Mouse (Mus musculus) ES-Bruce4 (cell line): Measurements from ENCODE around the gene Ccr7. TPM values are rescaled to one million over a fixed set of nuclear protein-coding genes. Genes with fewer than 3 reads are reported as not detected.

Experiments used
- H3K27ac ChIP-seq: 2 replicates; pipeline ENCODE4 v1.5.1; 2012; ENCODE audit warnings: low read length, inconsistent platforms; ENCODE audit not compliant: insufficient read depth
- H3K27me3 ChIP-seq: 2 replicates; pipeline ENCODE4 v1.6.1; 2012; ENCODE audit warnings: mild to moderate bottlenecking, low read length, inconsistent platforms; ENCODE audit not compliant: control insufficient read depth, poor library complexity, insufficient read depth, severe bottlenecking
- H3K36me3 ChIP-seq: 2 replicates; pipeline ENCODE4 v1.6.1; 2012; ENCODE audit warnings: inconsistent platforms, mild to moderate bottlenecking, low read length, moderate library complexity; ENCODE audit not compliant: control insufficient read depth, poor library complexity, insufficient read depth, severe bottlenecking
- H3K4me1 ChIP-seq: one replicate; pipeline ENCODE4 v1.8.1; 2011; ENCODE audit warnings: low read length; ENCODE audit not compliant: control insufficient read depth, insufficient read depth
- H3K4me3 ChIP-seq: 2 replicates; pipeline ENCODE4 v1.5.1; 2011; ENCODE audit warnings: low read depth, mild to moderate bottlenecking, low read length
- H3K9ac ChIP-seq: 2 replicates; pipeline ENCODE4 v1.6.1; 2012; ENCODE audit warnings: low read depth, mild to moderate bottlenecking, inconsistent platforms; ENCODE audit not compliant: poor library complexity, severe bottlenecking
- H3K9me3 ChIP-seq: replicated peaks from 2 replicates; pipeline ENCODE4 v1.6.1; 2012; ENCODE audit warnings: mild to moderate bottlenecking, low read length, inconsistent platforms; ENCODE audit not compliant: control insufficient read depth, poor library complexity, insufficient read depth, severe bottlenecking
- CTCF ChIP-seq: IDR thresholded peaks from one replicate; pipeline ENCODE4 v1.8.1; 2011; ENCODE audit warnings: low read depth, low read length
- EP300 ChIP-seq: IDR thresholded peaks from 2 replicates; pipeline ENCODE4 v1.6.1; 2011; ENCODE audit warnings: low read depth, low read length; ENCODE audit not compliant: insufficient read depth
- POLR2A ChIP-seq: IDR thresholded peaks from one replicate; pipeline ENCODE4 v1.8.1; 2011; ENCODE audit warnings: low read length; ENCODE audit not compliant: insufficient read depth
- polyA plus RNA-seq: library from polyadenylated mRNA; stranded (reverse); fragments of >200 nt; gene quantifications from 2 replicates; pipeline ENCODE4 v1.2.4, GENCODE M21; 2011; ENCODE audit warnings: low read depth; ENCODE audit not compliant: missing spikeins, insufficient read depth, insufficient read length

The Ccr7 gene
- polyA plus RNA-seq, 1 experiment = not detected

GRCm38 (mm10) chr11:99169438-99169837, 14.6 kb upstream of the Ccr7 start:
- TF ChIP-seq POLR2A (no peak), EP300 (no peak), CTCF (no peak)
- H3K27me3 ChIP-seq = no peaks in the 10 kb centered on the region
- H3K27ac ChIP-seq = no peak overlapping the region
- H3K4me1 ChIP-seq = no peaks in the 10 kb centered on the region
- H3K4me3 ChIP-seq = no peak overlapping the region
- H3K9me3 ChIP-seq = no peaks in the 10 kb centered on the region
- no peak overlapping the region for H3K9ac ChIP-seq
- no peaks in the 10 kb centered on the region for H3K36me3 ChIP-seq

- H3K36me3 ChIP-seq = no peaks in the 10 kb centered on the region
- no peak overlapping the region for H3K27ac ChIP-seq
- no peaks in the 10 kb centered on the region for H3K9me3 ChIP-seq
- no peak overlapping the region for H3K9ac ChIP-seq
- TF ChIP-seq POLR2A (no peak), CTCF (no peak), EP300 (no peak)
- no peak overlapping the region for H3K4me3 ChIP-seq
- H3K4me1 ChIP-seq = no peaks in the 10 kb centered on the region
- no peaks in the 10 kb centered on the region for H3K27me3 ChIP-seq
These were observed 13.2 kb upstream of the Ccr7 start for GRCm38 (mm10) chr11:99168030-99168474.

GRCm38 (mm10) chr11:99167576-99167975, 12.7 kb upstream of the Ccr7 start:
- Histone ChIP-seq H3K9me3 (no peaks in the 10 kb centered on the region), H3K4me1 (no peaks in the 10 kb centered on the region), H3K36me3 (no peaks in the 10 kb centered on the region), H3K27ac (no peak overlapping the region), H3K27me3 (no peaks in the 10 kb centered on the region), H3K9ac (no peak overlapping the region), H3K4me3 (no peak overlapping the region)
- no peak for TF ChIP-seq POLR2A
- TF ChIP-seq CTCF = no peak
- no peak for TF ChIP-seq EP300

GRCm38 (mm10) chr11:99166241-99166640, 11.4 kb upstream of the Ccr7 start:
- TF ChIP-seq CTCF (no peak), EP300 (no peak)
- Histone ChIP-seq H3K4me1 (no peaks in the 10 kb centered on the region), H3K9me3 (no peaks in the 10 kb centered on the region), H3K27ac (no peak overlapping the region), H3K27me3 (no peaks in the 10 kb centered on the region), H3K4me3 (no peak overlapping the region), H3K9ac (no peak overlapping the region), H3K36me3 (no peaks in the 10 kb centered on the region)

GRCm38 (mm10) chr11:99165031-99165752, 10.3 kb upstream of the Ccr7 start:
- no peak overlapping the region for H3K27ac ChIP-seq
- H3K4me1 ChIP-seq = no peaks in the 10 kb centered on the region
- H3K9me3 ChIP-seq = no peaks in the 10 kb centered on the region
- no peaks in the 10 kb centered on the region for H3K27me3 ChIP-seq
- H3K36me3 ChIP-seq = no peaks in the 10 kb centered on the region
- H3K4me3 ChIP-seq = no peak overlapping the region
- no peak overlapping the region for H3K9ac ChIP-seq
- TF ChIP-seq POLR2A = no peak
- TF ChIP-seq EP300 = no peak
- TF ChIP-seq CTCF = no peak

- Histone ChIP-seq H3K9ac (no peak overlapping the region), H3K4me3 (no peak overlapping the region), H3K9me3 (no peaks in the 10 kb centered on the region), H3K4me1 (no peaks in the 10 kb centered on the region), H3K36me3 (no peaks in the 10 kb centered on the region), H3K27ac (no peak overlapping the region), H3K27me3 (no peaks in the 10 kb centered on the region)
- TF ChIP-seq POLR2A = no peak
- TF ChIP-seq CTCF = no peak
- no peak for TF ChIP-seq EP300
These were observed 8.3 kb upstream of the Ccr7 start for GRCm38 (mm10) chr11:99162972-99163686.
